Mouse (Mus musculus): ENCODE results near the gene Hmga1. TPM values are rescaled to one million over a fixed set of nuclear protein-coding genes. Genes with fewer than 3 reads are reported as not detected.

Gene Hmga1
- total and polyA plus RNA-seq, 3 experiments, result 43.8 to 88.7 (median 83.7) TPM

- Histone ChIP-seq H3K79me2 (replicated peaks; ENCODE audit: control insufficient read depth, extremely low read depth, insufficient read depth, poor library complexity, severe bottlenecking) (peaks cover 4% of the 10 kb centered on the region), H3K27me3 (replicated peaks) (no peaks in the 10 kb centered on the region), H3K36me3 (replicated peaks in 1 of 2; ENCODE audit: control insufficient read depth in 1 of 2, insufficient read depth in 1 of 2, low read length in 1 of 2) (peaks cover 29 to 56% of the 10 kb centered on the region in 2 experiments), H3K9ac (ENCODE audit: insufficient read depth, low read depth) (no peak overlapping the region), H3K4me2 (ENCODE audit: insufficient read depth, low read depth, poor library complexity, severe bottlenecking) (no peak overlapping the region), H3K27ac (ENCODE audit: insufficient read depth, low read depth) (no peak overlapping the region), H3K4me3 (replicated peaks in 1 of 3; ENCODE audit: low read depth in 2 of 3, low read length in 2 of 3, poor library complexity in 1 of 3) (no peak overlapping the region), H3K4me1 (ENCODE audit: control insufficient read depth in 1 of 2, insufficient read depth in 2 of 2) (peaks cover 8 to 38% of the 10 kb centered on the region in 2 experiments), H3K9me3 (replicated peaks; ENCODE audit: low read length) (no peaks in the 10 kb centered on the region)
- no peak for DNase-seq (ENCODE audit: extremely low read depth)
- in situ Hi-C loops (cut with MboI; ENCODE audit: low pct_ligation_motif_present, low pct_unique_long_range_greater_than_20kb, low sequenced_read_pairs), result no loop called here
- dilution Hi-C loops (cut with MboI; ENCODE audit: extremely low pct_ligation_motif_present, extremely low pct_unique_long_range_greater_than_20kb, low sequenced_read_pairs), result no loop called here
- TF ChIP-seq UBTF (IDR thresholded peaks at IDR 0.05; ENCODE audit: low read depth, low read length) (no peak), EP300 (IDR thresholded peaks at IDR 0.05; ENCODE audit: low read length) (no peak), E2F4 (IDR thresholded peaks at IDR 0.05; ENCODE audit: insufficient replicate concordance, low read depth, low read length) (no peak)
Measured at GRCm38 (mm10) chr17:27595659-27596375, 39.5 kb downstream of the Hmga1 start.

GRCm38 (mm10) chr17:27596376-27597190 lies 40.3 kb downstream of the Hmga1 start:
- Histone ChIP-seq H3K9ac (ENCODE audit: insufficient read depth, low read depth) (no peak overlapping the region), H3K27ac (ENCODE audit: insufficient read depth, low read depth) (no peak overlapping the region), H3K36me3 (replicated peaks in 1 of 2; ENCODE audit: control insufficient read depth in 1 of 2, insufficient read depth in 1 of 2, low read length in 1 of 2) (peaks cover 29 to 49% of the 10 kb centered on the region in 2 experiments), H3K4me3 (replicated peaks in 1 of 3; ENCODE audit: low read depth in 2 of 3, low read length in 2 of 3, poor library complexity in 1 of 3) (no peak overlapping the region), H3K79me2 (replicated peaks; ENCODE audit: control insufficient read depth, extremely low read depth, insufficient read depth, poor library complexity, severe bottlenecking) (peaks cover 4% of the 10 kb centered on the region), H3K9me3 (replicated peaks; ENCODE audit: low read length) (no peaks in the 10 kb centered on the region), H3K4me1 (ENCODE audit: control insufficient read depth in 1 of 2, insufficient read depth in 2 of 2) (peaks cover 5 to 41% of the 10 kb centered on the region in 2 experiments), H3K4me2 (ENCODE audit: insufficient read depth, low read depth, poor library complexity, severe bottlenecking) (no peak overlapping the region), H3K27me3 (replicated peaks) (no peaks in the 10 kb centered on the region)
- dilution Hi-C loops (cut with MboI; ENCODE audit: extremely low pct_ligation_motif_present, extremely low pct_unique_long_range_greater_than_20kb, low sequenced_read_pairs) (no loop called here), in situ Hi-C loops (cut with MboI; ENCODE audit: low pct_ligation_motif_present, low pct_unique_long_range_greater_than_20kb, low sequenced_read_pairs) (no loop called here)
- TF ChIP-seq PAX5 (IDR thresholded peaks at IDR 0.05; ENCODE audit: low read length) (no peak), ZKSCAN1 (IDR thresholded peaks at IDR 0.05; ENCODE audit: borderline replicate concordance, low read depth, low read length) (no peak), TCF12 (IDR thresholded peaks at IDR 0.05; ENCODE audit: low read depth, low read length) (no peak), ZC3H11A (IDR thresholded peaks at IDR 0.05; ENCODE audit: low read depth, low read length) (no peak), ZNF384 (IDR thresholded peaks at IDR 0.05; ENCODE audit: low read depth, low read length) (no peak), ZMIZ1 (IDR thresholded peaks at IDR 0.05; ENCODE audit: low read depth, low read length) (no peak), MEF2A (IDR thresholded peaks at IDR 0.05; ENCODE audit: borderline replicate concordance, low read depth, low read length) (no peak), MXI1 (IDR thresholded peaks at IDR 0.05; ENCODE audit: low read depth, low read length) (no peak), NELFE (IDR thresholded peaks at IDR 0.05; ENCODE audit: low read depth, low read length) (no peak), EP300 (IDR thresholded peaks at IDR 0.05; ENCODE audit: low read length) (no peak), MYC (IDR thresholded peaks at IDR 0.05; ENCODE audit: low read depth, low read length) (no peak), SIN3A (IDR thresholded peaks at IDR 0.05; ENCODE audit: low read length) (no peak), MAX (IDR thresholded peaks at IDR 0.05; ENCODE audit: low read length) (no peak), CHD2 (IDR thresholded peaks at IDR 0.05; ENCODE audit: low read length) (no peak), JUN (IDR thresholded peaks at IDR 0.05; ENCODE audit: insufficient read depth, low read depth, low read length) (no peak), JUND (conservative IDR thresholded peaks at IDR 0.05; ENCODE audit: low read depth, low read length) (no peak), SMC3 (IDR thresholded peaks at IDR 0.05; ENCODE audit: low read depth, low read length) (no peak), BHLHE40 (IDR thresholded peaks at IDR 0.05; ENCODE audit: low read depth, low read length) (no peak)
- no peak for DNase-seq (ENCODE audit: extremely low read depth)
